ENCODE assay signal across 8 mouse cellular contexts in genomic region chr2:181415945-181416344, GRCm38 (mm10). TPM values are rescaled to one million over a fixed set of nuclear protein-coding genes. Genes with fewer than 3 reads are reported as not detected.
DNase-seq lines count a peak whose midpoint lies in the region; ATAC-seq and TF ChIP-seq lines count a peak whose summit lies in the region.

No protein-coding gene starts in this region.

- H3K36me3 ChIP-seq in liver, adult 2 months (ENCODE audit: control insufficient read depth, insufficient read depth, low read length), result no peaks in the 10 kb centered on the region
- peaks cover 5% of the 10 kb centered on the region; the same call in 1 of the 2 replicates for H3K36me3 ChIP-seq in liver, embryonic 11.5 days (ENCODE audit: control insufficient read depth, insufficient read depth, low read length)
- 0 out of 2 replicates have a peak, but pooled peaks cover 2% of the 10 kb centered on the region for H3K36me3 ChIP-seq in liver, postnatal 0 days (replicated peaks; ENCODE audit: insufficient read depth, low read length)

- H3K27me3 ChIP-seq in liver, adult 2 months (ENCODE audit: control insufficient read depth, insufficient read depth, low read length), result no peaks in the 10 kb centered on the region
- H3K27me3 ChIP-seq in liver, embryonic 11.5 days (replicated peaks; ENCODE audit: control insufficient read depth, insufficient read depth, low read length), result no peaks in the 10 kb centered on the region
- H3K27me3 ChIP-seq in liver, postnatal 0 days (ENCODE audit: insufficient read depth, low read length), result no peaks in the 10 kb centered on the region

- DNase-seq in liver, adult 2 months (ENCODE audit: extremely low read depth, low read depth, low spot score), result peak; percentile 63
- no peak for DNase-seq in liver, embryonic 11.5 days (ENCODE audit: low spot score)
- peak; percentile 84 for DNase-seq in adrenal gland, adult 2 months
- DNase-seq in gastrocnemius, postnatal 10 days, result peak; percentile 67
- DNase-seq in liver, postnatal 0 days, result peak; percentile 70
- DNase-seq in thymus, adult 18-20 months, result no peak
- no peak for DNase-seq in layer of hippocampus, adult 11-12 months (ENCODE audit: low spot score)
- no peak for DNase-seq in thymus, postnatal 14 days

- peaks cover 9% of the 10 kb centered on the region; the same call in 1 of the 2 replicates for H3K79me2 ChIP-seq in liver, adult 2 months (ENCODE audit: control insufficient read depth, insufficient read depth, low read length)

- peaks cover 8% of the 10 kb centered on the region; the same call in 1 of the 2 replicates for H3K4me1 ChIP-seq in liver, adult 2 months (ENCODE audit: control insufficient read depth, insufficient read depth, low read length)
- H3K4me1 ChIP-seq in liver, embryonic 11.5 days (replicated peaks; ENCODE audit: control insufficient read depth, insufficient read depth, low read length), result peaks cover 31% of the 10 kb centered on the region
- H3K4me1 ChIP-seq in liver, postnatal 0 days (ENCODE audit: insufficient read depth), result peaks cover 22% of the 10 kb centered on the region

- no peak overlapping the region for H3K9ac ChIP-seq in liver, adult 2 months (ENCODE audit: low read depth, low read length)
- no peak overlapping the region for H3K9ac ChIP-seq in liver, embryonic 11.5 days (ENCODE audit: low read depth, low read length)
- no peak overlapping the region for H3K9ac ChIP-seq in liver, postnatal 0 days (replicated peaks)

- no peak for TF ChIP-seq EP300 in liver, postnatal 0 days (IDR thresholded peaks at IDR 0.05; ENCODE audit: low read depth)

- H3K4me3 ChIP-seq in liver, adult 2 months (ENCODE audit: insufficient read depth, low read depth, low read length), result no peak overlapping the region
- H3K4me3 ChIP-seq in liver, embryonic 11.5 days (ENCODE audit: low read depth, low read length), result no peak overlapping the region
- no peak overlapping the region for H3K4me3 ChIP-seq in liver, postnatal 0 days (ENCODE audit: low read depth, low read length)

- no peak overlapping the region for H3K4me2 ChIP-seq in liver, embryonic 11.5 days
- no peak overlapping the region for H3K4me2 ChIP-seq in liver, postnatal 0 days (ENCODE audit: low read depth, low read length)

- 0 out of 2 replicates have a peak, but pooled peaks have one; percentile 10 for TF ChIP-seq CTCF in liver, adult 2 months (IDR thresholded peaks at IDR 0.05; ENCODE audit: low read depth, low read length)
- no peak for TF ChIP-seq CTCF in liver, postnatal 0 days (IDR thresholded peaks at IDR 0.05; ENCODE audit: low read depth)

- H3K9me3 ChIP-seq in liver, embryonic 11.5 days (ENCODE audit: control insufficient read depth, low read length), result no peaks in the 10 kb centered on the region
- H3K9me3 ChIP-seq in liver, postnatal 0 days (ENCODE audit: low read length), result no peaks in the 10 kb centered on the region

- no peak overlapping the region for H3K27ac ChIP-seq in liver, adult 2 months (replicated peaks; ENCODE audit: insufficient read depth, low read depth, low read length)
- no peak overlapping the region; the same call in 1 of the 2 replicates for H3K27ac ChIP-seq in liver, embryonic 11.5 days (ENCODE audit: low read depth, low read length)
- H3K27ac ChIP-seq in liver, postnatal 0 days (ENCODE audit: low read depth), result no peak overlapping the region

- 2% methylated on average over 3 of the region's 3 CpGs for WGBS in liver, adult 2 months
- 57% methylated on average over 3 of the region's 3 CpGs for WGBS in liver, embryonic 11.5 days
- 37% methylated on average over 3 of the region's 3 CpGs for WGBS in liver, postnatal 0 days (ENCODE audit: insufficient replicate concordance)

- TF ChIP-seq POLR2A in liver, adult 2 months (IDR thresholded peaks at IDR 0.05; ENCODE audit: extremely low read depth, insufficient read depth, low read length), result no peak

- no peak for ATAC-seq in liver, embryonic 11.5 days (replicated peaks; ENCODE audit: low FRiP score)
- no peak for ATAC-seq in liver, postnatal 0 days

RNA-seq across cellular contexts. Expression of gene Lime1, which starts 36.1 kb away (rescaled TPM):
- 9.7 and 11.3 TPM in 2 replicates for total RNA-seq in liver, adult 2 months (2014; rRNA removed)
- polyA plus RNA-seq in liver, adult 2 months (2012; rRNA removed), result 22.2 and 36.9 TPM in 2 replicates
- 17.0 and 20.2 TPM in 2 replicates for polyA plus RNA-seq in liver, embryonic 11.5 days (2014; fragmentation: Nextera tagmentation; extraction: Ambion mirVana)
- 10 to 100 TPM; 13.6 to 20.5 TPM for total RNA-seq in adrenal gland, adult 2 months (2021)
- polyA plus RNA-seq in adrenal gland, adult 2 months (2012; rRNA removed), result 167 and 174 TPM in 2 replicates
- 1 to 10 TPM; 5.8 to 9.7 TPM for total RNA-seq in gastrocnemius, postnatal 10 days (2021)
- 3.7 and 4.0 TPM in 2 replicates for polyA plus RNA-seq in liver, postnatal 0 days (2015; fragmentation: Nextera tagmentation; extraction: Ambion mirVana)

RNA-seq across cellular contexts. Expression of gene Zbtb46, which starts 43.3 kb away (rescaled TPM):
- 5.2 and 5.3 TPM in 2 replicates for total RNA-seq in liver, adult 2 months (2014; rRNA removed)
- 2.4 and 2.8 TPM in 2 replicates for polyA plus RNA-seq in liver, adult 2 months (2012; rRNA removed)
- 25.2 and 26.9 TPM in 2 replicates for polyA plus RNA-seq in liver, embryonic 11.5 days (2014; fragmentation: Nextera tagmentation; extraction: Ambion mirVana)
- total RNA-seq in adrenal gland, adult 2 months (2021), result 10 to 100 TPM in 1 of 2 experiments, 1 to 10 TPM in 1; 9.5 to 16.3 TPM
- polyA plus RNA-seq in adrenal gland, adult 2 months (2012; rRNA removed), result 6.0 and 6.2 TPM in 2 replicates
- 1 to 10 TPM; 5.8 to 8.4 TPM for total RNA-seq in gastrocnemius, postnatal 10 days (2021)
- 3.0 and 3.5 TPM in 2 replicates for polyA plus RNA-seq in liver, postnatal 0 days (2015; fragmentation: Nextera tagmentation; extraction: Ambion mirVana)

RNA-seq across cellular contexts. Expression of gene Arfrp1, which starts 50.7 kb away (rescaled TPM):
- total RNA-seq in liver, adult 2 months (2014; rRNA removed), result 10.1 and 14.2 TPM in 2 replicates
- 11.9 and 15.0 TPM in 2 replicates for polyA plus RNA-seq in liver, adult 2 months (2012; rRNA removed)
- 48.7 and 48.9 TPM in 2 replicates for polyA plus RNA-seq in liver, embryonic 11.5 days (2014; fragmentation: Nextera tagmentation; extraction: Ambion mirVana)
- total RNA-seq in adrenal gland, adult 2 months (2021), result 10 to 100 TPM; 44.0 to 46.2 TPM
- polyA plus RNA-seq in adrenal gland, adult 2 months (2012; rRNA removed), result 14.8 and 19.5 TPM in 2 replicates
- total RNA-seq in gastrocnemius, postnatal 10 days (2021), result 10 to 100 TPM; 25.2 to 30.8 TPM
- polyA plus RNA-seq in liver, postnatal 0 days (2015; fragmentation: Nextera tagmentation; extraction: Ambion mirVana), result 17.9 and 19.4 TPM in 2 replicates

RNA-seq across cellular contexts. Expression of gene Zgpat, which starts 51.2 kb away (rescaled TPM):
- total RNA-seq in liver, adult 2 months (2014; rRNA removed), result 17.9 and 18.9 TPM in 2 replicates
- polyA plus RNA-seq in liver, adult 2 months (2012; rRNA removed), result 18.2 and 22.5 TPM in 2 replicates
- polyA plus RNA-seq in liver, embryonic 11.5 days (2014; fragmentation: Nextera tagmentation; extraction: Ambion mirVana), result 29.5 and 35.1 TPM in 2 replicates
- total RNA-seq in adrenal gland, adult 2 months (2021), result 10 to 100 TPM; 36.6 to 51.0 TPM
- polyA plus RNA-seq in adrenal gland, adult 2 months (2012; rRNA removed), result 33.8 and 34.5 TPM in 2 replicates
- total RNA-seq in gastrocnemius, postnatal 10 days (2021), result 10 to 100 TPM; 13.1 to 18.3 TPM
- 7.7 and 9.4 TPM in 2 replicates for polyA plus RNA-seq in liver, postnatal 0 days (2015; fragmentation: Nextera tagmentation; extraction: Ambion mirVana)

Comparison
In these comparisons a context has a peak if more than half of its experiments do, and no peak if none do; other contexts are left out.
1. DNase-seq: peak in liver, adult 2 months (single experiment), adrenal gland, adult 2 months (single experiment), gastrocnemius, postnatal 10 days (single experiment) and liver, postnatal 0 days (single experiment); none in liver, embryonic 11.5 days (single experiment), thymus, adult 18-20 months (0 of 2), layer of hippocampus, adult 11-12 months (single experiment) and thymus, postnatal 14 days (single experiment).